Mouse (Mus musculus) midbrain, postnatal 0 days (tissue): ENCODE results near the gene Cbl. TPM values are rescaled to one million over a fixed set of nuclear protein-coding genes. Genes with fewer than 3 reads are reported as not detected.

Experiments used
- ATAC-seq: fragments of 200-750 bp; cut with Nextera tagmentation; 2 replicates; pipeline ENCODE4 v1.8.0; 2017; ENCODE audit warnings: moderate number of reproducible peaks, mild to moderate bottlenecking, moderate TSS enrichment, moderate library complexity; ENCODE audit not compliant: low FRiP score
- DNase-seq: peaks from one replicate; pipeline ENCODE4 v3.0.0-alpha.2; 2015; ENCODE audit warnings: low spot score
- H3K27ac ChIP-seq: fragments of 300-500 bp; sonication (generic); 2 replicates; pipeline ENCODE4 v1.5.1; 2014; ENCODE audit warnings: low read depth, mild to moderate bottlenecking, low read length, mixed read lengths
- H3K27me3 ChIP-seq: fragments of 300-500 bp; sonication (generic); 2 replicates; pipeline ENCODE4 v1.6.1; 2014; ENCODE audit warnings: low read length, control low read depth, mixed read lengths; ENCODE audit not compliant: insufficient read depth
- H3K36me3 ChIP-seq: fragments of 300-500 bp; sonication (generic); 2 replicates; pipeline ENCODE4 v1.6.1; 2014; ENCODE audit warnings: low read length, control low read depth, mixed read lengths; ENCODE audit not compliant: insufficient read depth
- H3K4me1 ChIP-seq: fragments of 300-500 bp; sonication (generic); 2 replicates; pipeline ENCODE4 v1.6.1; 2014; ENCODE audit warnings: mild to moderate bottlenecking, control low read depth, antibody characterized with exemption, low read length, mixed read lengths; ENCODE audit not compliant: insufficient read depth
- H3K4me2 ChIP-seq: fragments of 300-500 bp; sonication (generic); 2 replicates; pipeline ENCODE4 v1.6.1; 2014; ENCODE audit warnings: low read depth, mild to moderate bottlenecking, low read length, mixed read lengths; ENCODE audit not compliant: poor library complexity, severe bottlenecking
- H3K4me3 ChIP-seq: fragments of 300-500 bp; sonication (generic); 2 replicates; pipeline ENCODE4 v1.5.1; 2014; ENCODE audit warnings: low read depth, mild to moderate bottlenecking, low read length, moderate library complexity
- H3K9ac ChIP-seq: fragments of 300-500 bp; sonication (generic); replicated peaks from 2 replicates; pipeline ENCODE4 v1.6.1; 2014; ENCODE audit warnings: mild to moderate bottlenecking, low read length, moderate library complexity, mixed read lengths; ENCODE audit not compliant: poor library complexity, severe bottlenecking
- H3K9me3 ChIP-seq: fragments of 300-500 bp; sonication (generic); 2 replicates; pipeline ENCODE4 v1.6.1; 2016; ENCODE audit warnings: low read length, control low read depth
- CTCF ChIP-seq: IDR thresholded peaks from 2 replicates; pipeline ENCODE4 v1.5.1; 2016; ENCODE audit warnings: antibody characterized with exemption, mild to moderate bottlenecking
- whole genome bisulfite sequencing: fragments of 180-500 bp; shearing (Covaris S2); extraction: QIAGEN DNeasy Blood & Tissue Kit; methylation state at CpG from one replicate; pipeline ENCODE4 v1.1.7; 2014; 5-methylcytosine and 5-hydroxymethylcytosine counted together
- polyA plus RNA-seq: library from polyadenylated mRNA; unstranded; fragments of >200 nt; fragmentation: Nextera tagmentation; extraction: Ambion mirVana; gene quantifications from 2 replicates; pipeline ENCODE4 v1.2.1, GENCODE M21; 2015
- total RNA-seq: library from RNA; depleted of rRNA; stranded (reverse); fragments of >200 nt; gene quantifications from 2 replicates; pipeline ENCODE4 v1.2.3, GENCODE M21; 2014

The Cbl gene
- total and polyA plus RNA-seq, 2 experiments from 2014 or later, result 17.3 to 32.1 TPM

GRCm38 (mm10) chr9:44135731-44136411 is 98.0 kb downstream of the Cbl start:
- TF ChIP-seq CTCF, result no peak
- WGBS, result 67% methylated on average over 7 of the region's 7 CpGs
- Histone ChIP-seq H3K36me3 (no peaks in the 10 kb centered on the region), H3K4me3 (peak overlapping the region; percentile 39; the same call in 1 of the 2 replicates), H3K4me1 (peaks cover 2% of the 10 kb centered on the region), H3K27ac (no peak overlapping the region), H3K9ac (no peak overlapping the region), H3K27me3 (peaks cover 32% of the 10 kb centered on the region), H3K9me3 (no peaks in the 10 kb centered on the region), H3K4me2 (peak overlapping the region; percentile 78)
- ATAC-seq, result peak; percentile 14; the same call in 1 of the 2 replicates
- no peak for DNase-seq

- peak; percentile 14; the same call in 1 of the 2 replicates for ATAC-seq
- TF ChIP-seq CTCF, result no peak
Observed at GRCm38 (mm10) chr9:44134851-44135730, 98.8 kb downstream of the Cbl start.

GRCm38 (mm10) chr9:44134101-44134850 is 99.6 kb downstream of the Cbl start, which contains the start of gene Mcam:
Mcam (plus strand) TSS chr9:44134469.
- under 1% methylated on average over 46 of the region's 55 CpGs for WGBS
- Histone ChIP-seq H3K9me3 (no peaks in the 10 kb centered on the region), H3K9ac (peak within 1 kb of the TSS; percentile 39; the same call in 1 of the 2 replicates), H3K36me3 (no peaks in the 10 kb centered on the region), H3K4me3 (peak within 1 kb of the TSS; percentile 39), H3K27ac (peak within 1 kb of the TSS; percentile 3; the same call in 1 of the 2 replicates), H3K27me3 (peaks cover 32% of the 10 kb centered on the region), H3K4me2 (peak within 1 kb of the TSS; percentile 78), H3K4me1 (peaks cover 10% of the 10 kb centered on the region)
- DNase-seq (peak; percentile 64), ATAC-seq (peak; percentile 17; the same call in 1 of the 2 replicates)
- TF ChIP-seq CTCF, result no peak

More at GRCm38 (mm10) chr9:44134851-44135730, 98.8 kb downstream of the Cbl start:
- H3K4me3 ChIP-seq, result peak overlapping the region; percentile 39
- WGBS, result 3% methylated on average over 45 of the region's 49 CpGs
- H3K4me1 ChIP-seq, result peaks cover 6% of the 10 kb centered on the region
- H3K9ac ChIP-seq, result 0 out of 2 replicates have a peak overlapping the region, but pooled peaks have one; percentile 39
- no peaks in the 10 kb centered on the region for H3K36me3 ChIP-seq
- no peak overlapping the region for H3K27ac ChIP-seq
- peaks cover 32% of the 10 kb centered on the region for H3K27me3 ChIP-seq
- DNase-seq, result peak; percentile 67
- H3K9me3 ChIP-seq, result no peaks in the 10 kb centered on the region
- H3K4me2 ChIP-seq, result peak overlapping the region; percentile 78

GRCm38 (mm10) chr9:44133287-44133686 is 100.6 kb downstream of the Cbl start:
- H3K4me3 ChIP-seq, result no peak overlapping the region
- no peak overlapping the region for H3K9ac ChIP-seq
- H3K36me3 ChIP-seq, result no peaks in the 10 kb centered on the region
- no peaks in the 10 kb centered on the region for H3K9me3 ChIP-seq
- DNase-seq (no peak), ATAC-seq (no peak)
- peaks cover 10% of the 10 kb centered on the region for H3K4me1 ChIP-seq
- H3K4me2 ChIP-seq, result no peak overlapping the region
- peaks cover 32% of the 10 kb centered on the region for H3K27me3 ChIP-seq
- no peak for TF ChIP-seq CTCF
- 24% methylated on average over 2 of the region's 2 CpGs for WGBS
- peak overlapping the region; percentile 3; the same call in 1 of the 2 replicates for H3K27ac ChIP-seq

GRCm38 (mm10) chr9:44132200-44132599 is 101.6 kb downstream of the Cbl start:
- no peak overlapping the region for H3K27ac ChIP-seq
- no peak for ATAC-seq
- DNase-seq, result no peak
- peaks cover 10% of the 10 kb centered on the region for H3K4me1 ChIP-seq
- no peak overlapping the region for H3K9ac ChIP-seq
- TF ChIP-seq CTCF, result no peak
- no peaks in the 10 kb centered on the region for H3K36me3 ChIP-seq
- H3K27me3 ChIP-seq, result peaks cover 32% of the 10 kb centered on the region
- 66% methylated on average over 5 of the region's 5 CpGs for WGBS
- H3K9me3 ChIP-seq, result no peaks in the 10 kb centered on the region
- H3K4me2 ChIP-seq, result no peak overlapping the region
- H3K4me3 ChIP-seq, result no peak overlapping the region
